Mouse (Mus musculus): ENCODE results near the gene Sirt1. TPM values are rescaled to one million over a fixed set of nuclear protein-coding genes. Genes with fewer than 3 reads are reported as not detected.

The Sirt1 gene
- polyA plus RNA-seq, 1 experiment from 2014 or later: 6.4 TPM

Other genes with a start within 250 kb of the Sirt1 start
- gene Mypn, start 177.8 kb downstream of the Sirt1 start, polyA plus RNA-seq (2014; fragmentation: Nextera tagmentation; extraction: Ambion mirVana): 8.7 and 9.5 TPM in 2 replicates
- 39.2 and 39.7 TPM in 2 replicates for gene Herc4, start 137.9 kb downstream of the Sirt1 start, polyA plus RNA-seq (2014; fragmentation: Nextera tagmentation; extraction: Ambion mirVana)
- gene Dnajc12, start 739 bp upstream of the Sirt1 start, polyA plus RNA-seq (2014; fragmentation: Nextera tagmentation; extraction: Ambion mirVana): 8.4 and 9.6 TPM in 2 replicates
- gene Gm7075, start 40.1 kb upstream of the Sirt1 start, polyA plus RNA-seq (2014; fragmentation: Nextera tagmentation; extraction: Ambion mirVana): not detected in 2 replicates
- gene Ctnna3, start 48.4 kb upstream of the Sirt1 start, polyA plus RNA-seq (2014; fragmentation: Nextera tagmentation; extraction: Ambion mirVana): 29.4 and 33.6 TPM in 2 replicates